In genomic region chr10:8898099-8898777, GRCm38 (mm10) we compare ENCODE assay signal across 23 mouse cellular contexts. TPM values are rescaled to one million over a fixed set of nuclear protein-coding genes. Genes with fewer than 3 reads are reported as not detected.
DNase-seq lines count a peak whose midpoint lies in the region; ATAC-seq and TF ChIP-seq lines count a peak whose summit lies in the region.
"Had no signal": no experiment of that assay in that cellular context is flagged by ENCODE, and none has a peak within 500 bp of the region (broad histone marks: within the 10 kb centered on the region; RNA-seq: fewer than 3 reads in every experiment).

No protein-coding gene starts in this region.

- no peak overlapping the region for H3K4me2 ChIP-seq in hindbrain, embryonic 14.5 days (replicated peaks)
- H3K4me2 ChIP-seq: embryonic facial prominence, embryonic 15.5 days; forebrain, embryonic 12.5 days; heart, embryonic 13.5 days; neural tube, embryonic 12.5 days had no signal

- H3K9ac ChIP-seq in hindbrain, embryonic 14.5 days: no peak overlapping the region
- H3K9ac ChIP-seq: embryonic facial prominence, embryonic 15.5 days; forebrain, embryonic 12.5 days; heart, embryonic 13.5 days; liver, postnatal 0 days; neural tube, embryonic 12.5 days had no signal

- no peak overlapping the region for H3K4me3 ChIP-seq in hindbrain, embryonic 10.5 days
- H3K4me3 ChIP-seq in hindbrain, embryonic 14.5 days (replicated peaks; ENCODE audit: low read length): no peak overlapping the region
- no peak overlapping the region for H3K4me3 ChIP-seq in layer of hippocampus, adult 2 months
- H3K4me3 ChIP-seq in limb, embryonic 10.5 days: no peak overlapping the region
- H3K4me3 ChIP-seq: embryonic facial prominence, embryonic 15.5 days; forebrain, embryonic 12.5 days; heart, embryonic 13.5 days; midbrain, embryonic 10.5 days; neural tube, embryonic 12.5 days had no signal

- no peak for DNase-seq in hindbrain, embryonic 10.5 days (ENCODE audit: low spot score)
- DNase-seq in hindbrain, embryonic 14.5 days (ENCODE audit: low spot score): no peak
- DNase-seq in layer of hippocampus, adult 2 months (ENCODE audit: low spot score in 2 of 2): no peak
- DNase-seq in layer of hippocampus, adult 9-11 months: no peak
- no peak for DNase-seq in limb, embryonic 10.5 days (ENCODE audit: low spot score)
- peak; percentile 87 for DNase-seq in retina, postnatal 1 day
- no peak for DNase-seq in lung, postnatal 10 days
- DNase-seq in adrenal gland, adult 18-20 months (ENCODE audit: low spot score in 2 of 2): no peak
- DNase-seq: cerebellum, adult 8-10 months; gastrocnemius, postnatal 10 days; heart, adult 18-20 months; kidney, adult 11 months; kidney, postnatal 10 days; liver; liver, postnatal 0 days; thymus, postnatal 14 days had no signal

- H3K27me3 ChIP-seq in hindbrain, embryonic 10.5 days (ENCODE audit: insufficient read depth, poor library complexity, severe bottlenecking): no peaks in the 10 kb centered on the region
- H3K27me3 ChIP-seq in hindbrain, embryonic 14.5 days (ENCODE audit: control insufficient read depth, insufficient read depth, low read length): no peaks in the 10 kb centered on the region
- H3K27me3 ChIP-seq in limb, embryonic 10.5 days (ENCODE audit: low read depth, poor library complexity, severe bottlenecking): no peaks in the 10 kb centered on the region
- H3K27me3 ChIP-seq: CH12.LX; embryonic facial prominence, embryonic 15.5 days; forebrain, embryonic 12.5 days; heart, embryonic 13.5 days; neural tube, embryonic 12.5 days had no signal

- H3K36me3 ChIP-seq in hindbrain, embryonic 10.5 days: no peaks in the 10 kb centered on the region
- no peaks in the 10 kb centered on the region for H3K36me3 ChIP-seq in hindbrain, embryonic 14.5 days (replicated peaks; ENCODE audit: control insufficient read depth, insufficient read depth)
- H3K36me3 ChIP-seq in limb, embryonic 10.5 days: no peaks in the 10 kb centered on the region
- H3K36me3 ChIP-seq: embryonic facial prominence, embryonic 15.5 days; forebrain, embryonic 12.5 days; heart, embryonic 13.5 days; midbrain, embryonic 10.5 days; neural tube, embryonic 12.5 days had no signal

- no peak; the same call in 1 of the 2 replicates for ATAC-seq in hindbrain, embryonic 14.5 days (ENCODE audit: low FRiP score)
- ATAC-seq: liver, postnatal 0 days had no signal

- H3K9me3 ChIP-seq in hindbrain, embryonic 10.5 days: no peaks in the 10 kb centered on the region
- H3K9me3 ChIP-seq in hindbrain, embryonic 14.5 days (ENCODE audit: control insufficient read depth, low read length): no peaks in the 10 kb centered on the region
- H3K9me3 ChIP-seq in limb, embryonic 10.5 days (replicated peaks): no peaks in the 10 kb centered on the region
- H3K9me3 ChIP-seq: forebrain, embryonic 12.5 days; heart, embryonic 13.5 days; midbrain, embryonic 10.5 days; neural tube, embryonic 12.5 days had no signal

- WGBS in hindbrain, embryonic 10.5 days: 65% methylated on average over 5 of the region's 5 CpGs
- WGBS in hindbrain, embryonic 14.5 days: 61% methylated on average over 5 of the region's 5 CpGs
- WGBS in limb, embryonic 10.5 days: 38% methylated on average over 5 of the region's 5 CpGs

- no peaks in the 10 kb centered on the region for H3K4me1 ChIP-seq in hindbrain, embryonic 10.5 days (replicated peaks)
- no peaks in the 10 kb centered on the region for H3K4me1 ChIP-seq in hindbrain, embryonic 14.5 days (replicated peaks; ENCODE audit: control insufficient read depth, insufficient read depth, low read length)
- peaks cover 41% of the 10 kb centered on the region for H3K4me1 ChIP-seq in limb, embryonic 10.5 days
- H3K4me1 ChIP-seq: heart, embryonic 13.5 days; midbrain, embryonic 10.5 days; neural tube, embryonic 12.5 days had no signal

- 0 out of 2 replicates have a peak overlapping the region, but pooled peaks have one; percentile 3 for H3K27ac ChIP-seq in hindbrain, embryonic 10.5 days
- no peak overlapping the region for H3K27ac ChIP-seq in hindbrain, embryonic 14.5 days
- peak overlapping the region; percentile 75 for H3K27ac ChIP-seq in layer of hippocampus, adult 2 months
- peak overlapping the region; percentile 79; the same call in 1 of the 2 replicates for H3K27ac ChIP-seq in limb, embryonic 10.5 days
- H3K27ac ChIP-seq: forebrain, embryonic 12.5 days; heart, embryonic 13.5 days; midbrain, embryonic 10.5 days; neural tube, embryonic 12.5 days had no signal

- TF ChIP-seq CTCF in layer of hippocampus, adult 2 months (conservative IDR thresholded peaks at IDR 0.05): no peak

RNA-seq across cellular contexts. Expression of gene Sash1, which starts 12.4 kb away (rescaled TPM):
- polyA plus RNA-seq in hindbrain, embryonic 10.5 days (2016; fragmentation: Nextera tagmentation; extraction: Ambion mirVana): 3.5 and 3.9 TPM in 2 replicates
- polyA plus RNA-seq in hindbrain, embryonic 14.5 days (2014; fragmentation: Nextera tagmentation; extraction: Ambion mirVana): 4.0 and 5.3 TPM in 2 replicates
- 10 to 100 TPM; 75.7 to 86.0 TPM for total RNA-seq in layer of hippocampus, adult 2 months (2021)
- 4.3 and 4.7 TPM in 2 replicates for polyA plus RNA-seq in limb, embryonic 10.5 days (2016; fragmentation: Nextera tagmentation; extraction: Ambion mirVana)
- total RNA-seq in adrenal gland, adult 18-20 months (2021): 10 to 100 TPM; 35.1 to 83.4 TPM
- total RNA-seq: MEL had no signal
